Mouse (Mus musculus) E14TG2a.4 (cell line): ENCODE data around the gene Sema5a.

Source experiments
- CTCF ChIP-seq: conservative IDR thresholded peaks from 2 replicates; pipeline ENCODE4 v1.5.1; 2014; ENCODE audit warnings: low read length
- POU5F1 ChIP-seq: IDR thresholded peaks from 2 replicates; pipeline ENCODE4 v1.6.1; 2014; ENCODE audit warnings: low read length, borderline replicate concordance

GRCm38 (mm10) chr15:32427188-32427924 is 182.7 kb downstream of the Sema5a start:
- TF ChIP-seq CTCF (no peak), POU5F1 (no peak)
